Mouse (Mus musculus) lung, postnatal 36 days (tissue): Measurements from ENCODE around the gene Mthfsd.

Experiments
- DNase-seq: peaks from one replicate; pipeline ENCODE4 v3.0.0; 2022; ENCODE audit warnings: mixed read lengths

Mthfsd gene

DNA sequence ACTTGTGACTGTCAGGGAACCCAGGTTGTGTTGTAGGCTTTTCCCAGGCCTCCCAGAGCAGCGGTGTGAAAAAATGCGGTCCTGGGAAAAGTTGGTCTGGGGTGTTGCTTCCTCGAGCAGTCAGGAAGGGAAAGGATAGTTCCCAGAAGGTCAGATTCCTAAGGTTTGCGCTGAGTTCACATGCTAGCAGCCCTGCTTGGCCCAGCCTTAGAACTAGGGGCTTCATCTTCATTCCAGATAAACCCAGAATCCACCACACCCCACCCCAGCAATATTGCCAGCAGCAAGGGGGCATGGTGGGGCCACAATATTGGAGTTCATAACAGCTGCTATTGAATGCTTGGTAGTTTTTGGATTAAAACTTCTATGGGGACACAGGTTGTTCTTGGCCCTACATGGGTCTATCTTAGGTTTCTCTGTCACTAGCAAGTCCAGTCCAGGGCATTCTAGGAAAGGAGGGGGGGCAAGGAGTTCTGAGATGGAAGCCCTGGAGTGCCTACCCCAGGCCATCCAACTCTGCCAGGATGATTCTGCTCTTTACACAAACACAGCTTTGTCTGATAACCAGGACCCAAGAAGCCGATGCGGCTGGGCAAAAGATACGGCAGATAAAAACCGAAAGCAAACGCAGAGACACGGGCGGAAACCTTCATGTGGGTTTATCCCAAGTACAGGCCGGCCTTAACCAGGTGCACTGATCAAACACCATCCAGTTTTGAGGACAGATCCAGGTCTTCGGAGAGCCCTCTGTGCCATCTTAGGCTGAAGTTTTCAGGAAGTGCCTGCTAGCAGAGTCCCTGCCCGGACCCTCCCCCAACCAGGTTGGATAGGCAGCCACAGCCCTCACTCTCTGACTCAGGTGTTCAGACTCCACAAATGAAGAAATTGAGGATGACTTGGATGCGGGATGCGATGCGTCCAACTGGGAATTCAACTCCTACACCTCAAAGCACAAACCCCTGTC, 12.5 kb upstream of the Mthfsd start:
- DNase-seq = no peak

DNA sequence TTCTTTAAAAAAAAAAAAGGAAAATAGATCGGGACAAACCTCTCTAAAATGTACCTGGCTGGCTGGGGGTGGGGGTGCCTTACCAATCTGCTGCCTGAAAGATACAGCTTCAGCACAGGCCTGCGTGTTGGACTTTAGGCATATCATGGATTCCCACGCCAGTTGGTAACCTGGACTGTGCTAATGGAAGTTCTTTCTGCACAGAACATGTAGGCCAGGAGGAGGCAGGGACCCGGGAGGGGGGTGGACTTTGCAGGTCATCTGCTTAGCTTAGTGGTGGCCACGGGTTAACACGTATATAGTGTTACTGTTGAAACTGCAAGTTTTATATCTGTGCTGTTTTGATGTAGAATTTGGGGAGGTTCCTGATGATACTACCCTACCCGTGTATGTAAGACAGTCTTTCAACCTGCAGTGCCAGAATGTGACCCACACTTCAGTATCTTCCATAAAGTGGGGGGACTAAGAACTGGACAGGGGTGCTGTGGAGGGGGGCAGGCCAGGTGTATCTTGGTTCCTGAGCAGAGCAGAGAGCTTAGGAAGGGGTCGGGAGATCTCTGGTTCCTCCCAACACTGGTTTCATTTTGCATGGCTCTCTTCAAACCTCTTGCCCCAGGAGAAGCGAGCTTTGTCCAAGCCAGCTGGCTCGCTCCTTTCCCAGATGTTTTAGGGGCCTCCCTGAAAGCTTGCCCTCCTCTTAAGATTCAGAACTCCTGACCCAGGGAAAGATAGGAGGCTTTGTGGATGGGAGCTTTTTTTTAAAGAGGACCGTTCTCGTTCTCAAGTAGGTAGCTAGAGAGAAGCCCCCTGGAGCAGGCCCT, 11.7 kb upstream of the Mthfsd start:
- DNase-seq = no peak

DNA sequence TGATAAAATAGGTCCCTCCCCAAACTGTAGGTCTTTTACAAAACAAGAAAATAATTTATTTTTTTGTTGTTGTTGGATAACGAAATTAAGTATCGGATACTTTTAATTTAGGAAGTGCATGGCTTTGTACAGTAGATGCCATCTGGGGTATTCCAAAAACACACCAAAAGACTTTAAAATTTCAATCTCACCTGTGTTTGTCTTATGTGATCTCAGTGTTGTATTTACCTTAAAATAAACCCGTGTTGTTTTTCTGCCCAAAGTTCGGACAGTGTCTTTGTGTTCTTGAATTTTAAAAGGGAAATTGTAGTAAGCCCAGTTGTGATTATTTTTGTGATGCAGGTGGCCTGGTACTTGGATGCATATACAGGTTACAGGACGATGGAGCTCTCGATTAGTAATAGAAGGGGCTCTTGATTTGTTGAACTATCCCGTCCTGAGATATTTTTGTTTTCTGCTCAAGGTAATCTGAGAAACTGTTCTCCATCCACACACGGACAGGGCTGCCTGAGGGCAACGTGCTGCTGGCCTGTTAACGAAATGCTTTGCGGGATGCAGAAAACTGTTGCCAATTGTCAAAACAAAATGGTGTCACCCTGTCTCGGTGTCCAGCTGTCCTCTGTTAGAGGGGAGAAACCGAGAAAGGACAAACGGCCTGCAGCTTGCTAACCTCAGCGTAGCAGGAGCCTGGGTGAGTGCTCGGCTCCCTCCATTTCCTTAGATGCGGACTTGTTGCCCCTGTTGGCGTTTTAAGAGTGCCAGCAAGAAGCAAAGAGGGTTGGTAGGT, 10.6 kb upstream of the Mthfsd start:
- no peak for DNase-seq

DNA sequence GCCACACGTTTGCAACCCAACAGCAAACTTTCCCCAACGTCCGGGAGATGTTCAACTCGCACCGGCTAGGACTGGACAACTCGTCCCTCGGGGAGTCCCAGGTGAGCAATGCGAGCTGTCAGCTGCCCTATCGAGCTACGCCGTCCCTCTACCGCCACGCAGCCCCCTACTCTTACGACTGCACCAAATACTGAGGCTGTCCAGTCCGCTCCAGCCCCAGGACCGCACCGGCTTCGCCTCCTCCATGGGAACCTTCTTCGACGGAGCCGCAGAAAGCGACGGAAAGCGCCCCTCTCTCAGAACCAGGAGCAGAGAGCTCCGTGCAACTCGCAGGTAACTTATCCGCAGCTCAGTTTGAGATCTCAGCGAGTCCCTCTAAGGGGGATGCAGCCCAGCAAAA, 9.7 kb upstream of the Mthfsd start:
- no peak for DNase-seq

DNA sequence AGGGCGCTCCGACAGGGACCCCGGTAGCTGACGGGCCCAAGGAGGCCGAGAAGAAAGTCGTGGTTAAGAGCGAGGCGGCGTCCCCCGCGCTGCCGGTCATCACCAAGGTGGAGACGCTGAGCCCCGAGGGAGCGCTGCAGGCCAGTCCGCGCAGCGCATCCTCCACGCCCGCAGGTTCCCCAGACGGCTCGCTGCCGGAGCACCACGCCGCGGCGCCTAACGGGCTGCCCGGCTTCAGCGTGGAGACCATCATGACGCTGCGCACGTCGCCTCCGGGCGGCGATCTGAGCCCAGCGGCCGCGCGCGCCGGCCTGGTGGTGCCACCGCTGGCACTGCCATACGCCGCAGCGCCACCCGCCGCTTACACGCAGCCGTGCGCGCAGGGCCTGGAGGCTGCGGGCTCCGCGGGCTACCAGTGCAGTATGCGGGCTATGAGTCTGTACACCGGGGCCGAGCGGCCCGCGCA, 9.0 kb upstream of the Mthfsd start:
- DNase-seq = no peak

DNA sequence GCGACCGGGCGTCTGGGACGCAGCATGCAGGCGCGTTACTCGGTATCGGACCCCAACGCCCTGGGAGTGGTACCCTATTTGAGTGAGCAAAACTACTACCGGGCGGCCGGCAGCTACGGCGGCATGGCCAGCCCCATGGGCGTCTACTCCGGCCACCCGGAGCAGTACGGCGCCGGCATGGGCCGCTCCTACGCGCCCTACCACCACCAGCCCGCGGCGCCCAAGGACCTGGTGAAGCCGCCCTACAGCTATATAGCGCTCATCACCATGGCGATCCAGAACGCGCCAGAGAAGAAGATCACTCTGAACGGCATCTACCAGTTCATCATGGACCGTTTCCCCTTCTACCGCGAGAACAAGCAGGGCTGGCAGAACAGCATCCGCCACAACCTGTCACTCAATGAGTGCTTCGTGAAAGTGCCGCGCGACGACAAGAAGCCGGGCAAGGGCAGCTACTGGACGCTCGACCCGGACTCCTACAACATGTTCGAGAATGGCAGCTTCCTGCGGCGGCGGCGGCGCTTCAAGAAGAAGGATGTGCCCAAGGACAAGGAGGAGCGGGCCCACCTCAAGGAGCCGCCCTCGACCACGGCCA, 8.5 kb upstream of the Mthfsd start:
- no peak for DNase-seq

DNA sequence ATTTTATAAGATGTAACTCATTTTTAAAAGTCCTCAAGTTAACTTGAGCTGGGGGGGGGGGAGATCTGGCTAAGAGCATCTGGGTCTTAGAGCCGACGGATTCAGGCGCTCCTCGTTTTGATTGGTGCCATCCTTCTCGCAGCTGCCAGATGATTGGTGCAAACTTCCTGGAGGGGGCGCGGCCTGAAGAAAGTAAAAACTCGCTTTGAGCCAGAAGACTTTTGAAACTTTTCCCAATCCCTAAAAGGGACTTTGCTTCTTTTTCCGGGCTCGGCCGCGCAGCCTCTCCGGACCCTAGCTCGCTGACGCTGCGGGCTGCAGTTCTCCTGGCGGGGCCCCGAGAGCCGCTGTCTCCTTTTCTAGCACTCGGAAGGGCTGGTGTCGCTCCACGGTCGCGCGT, 7.8 kb upstream of the Mthfsd start, which contains the start of gene Foxc2:
Gene Foxc2 (plus strand): TSS at position 224 of the 400 bp plus-strand sequence.
- peak; percentile 93 for DNase-seq

DNA sequence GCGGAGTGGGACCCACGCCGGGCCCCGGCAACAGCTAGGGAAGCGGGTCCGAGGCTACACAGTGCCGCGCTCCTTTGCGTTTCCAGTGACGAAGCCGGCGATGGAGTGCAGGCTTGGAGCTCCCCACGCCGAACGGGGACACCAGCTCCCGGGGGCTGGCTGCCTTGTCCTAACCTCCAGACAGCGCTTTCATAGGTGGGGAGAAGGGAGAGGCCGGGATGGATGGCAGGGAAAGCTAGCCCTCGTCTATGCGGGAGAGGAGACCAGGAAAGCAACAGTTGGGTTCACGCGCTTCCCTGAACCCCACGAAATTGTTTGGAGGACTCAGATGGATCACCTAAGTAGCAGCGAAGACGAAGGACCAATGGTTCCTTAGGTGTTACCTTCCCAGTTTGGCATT, 6.9 kb upstream of the Mthfsd start:
- no peak for DNase-seq

DNA sequence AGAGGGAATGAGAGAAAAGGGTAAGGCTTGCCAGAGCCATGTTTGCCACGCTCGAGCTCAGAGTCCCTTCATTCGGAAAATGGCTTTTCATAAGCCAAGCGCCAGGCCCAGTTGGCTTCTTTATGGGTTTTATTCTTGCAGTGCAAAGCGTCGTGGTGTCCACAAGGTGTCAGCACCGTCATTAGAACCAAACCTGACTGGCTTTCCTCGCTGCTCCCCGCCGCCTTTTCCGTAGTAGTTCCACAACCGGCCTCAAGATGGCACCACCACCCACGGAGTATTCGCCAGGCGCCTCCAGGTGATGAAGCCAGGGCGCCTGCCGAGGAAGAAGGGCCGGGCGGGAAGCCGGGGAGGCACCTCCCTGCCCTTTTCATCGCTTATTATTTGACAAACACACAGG, 5.1 kb upstream of the Mthfsd start:
- peak; percentile 97 for DNase-seq

DNA sequence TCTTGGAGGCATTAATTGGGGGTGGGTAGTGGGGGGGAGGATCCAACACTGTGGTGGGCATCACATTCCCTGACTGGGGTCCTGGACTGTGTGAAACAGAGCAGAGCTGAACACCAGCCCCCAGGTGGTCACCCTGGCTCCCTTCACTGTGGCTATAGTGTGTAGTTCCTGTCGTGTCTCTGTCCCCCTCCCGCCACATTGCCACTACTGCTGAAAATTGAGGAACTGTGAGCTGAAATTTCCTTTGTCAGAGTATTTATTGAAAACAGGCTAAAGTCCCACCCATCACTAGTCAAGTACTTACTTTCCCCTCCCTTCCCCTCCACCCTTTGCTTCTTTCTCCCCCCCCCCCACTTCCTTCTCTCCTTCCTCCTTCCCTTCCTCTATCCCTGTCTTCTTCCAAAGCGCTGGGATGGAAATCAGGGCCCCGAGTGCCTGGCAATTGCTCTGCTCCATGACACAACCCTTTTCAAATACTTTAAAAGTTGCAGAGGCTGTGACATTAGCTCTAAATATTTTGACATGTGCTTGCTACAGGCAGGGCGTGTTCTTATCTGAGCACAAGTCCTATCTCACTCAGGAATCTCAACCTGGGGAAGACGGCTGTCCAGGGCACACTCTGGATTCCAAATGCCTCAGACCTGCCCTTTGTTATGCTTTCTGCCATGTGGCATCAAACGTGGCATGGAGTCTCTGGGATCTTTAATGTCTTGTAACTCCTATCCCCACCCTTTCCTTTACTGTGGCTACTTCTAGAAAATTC, 3.1 kb upstream of the Mthfsd start:
- no peak for DNase-seq

DNA sequence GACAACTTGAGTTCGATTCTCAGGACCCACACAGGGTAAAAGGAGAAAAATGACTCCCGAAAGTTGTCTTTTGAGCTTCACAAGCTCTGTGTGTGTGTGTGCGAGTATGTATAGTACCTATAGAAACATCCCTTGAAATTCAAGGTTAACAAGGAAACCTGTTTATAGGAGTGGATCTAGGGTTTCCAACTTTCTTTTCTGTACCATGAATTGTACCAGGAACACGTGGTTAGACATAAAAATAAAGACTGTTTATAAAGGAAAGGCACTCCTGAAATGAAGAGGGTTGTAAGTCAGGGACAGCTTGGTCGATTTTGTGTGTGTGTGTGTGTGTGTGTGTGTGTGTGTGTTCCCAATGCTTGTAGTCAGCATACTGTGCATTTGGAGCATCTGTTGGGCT, 465 bp upstream of the Mthfsd start:
- no peak for DNase-seq

DNA sequence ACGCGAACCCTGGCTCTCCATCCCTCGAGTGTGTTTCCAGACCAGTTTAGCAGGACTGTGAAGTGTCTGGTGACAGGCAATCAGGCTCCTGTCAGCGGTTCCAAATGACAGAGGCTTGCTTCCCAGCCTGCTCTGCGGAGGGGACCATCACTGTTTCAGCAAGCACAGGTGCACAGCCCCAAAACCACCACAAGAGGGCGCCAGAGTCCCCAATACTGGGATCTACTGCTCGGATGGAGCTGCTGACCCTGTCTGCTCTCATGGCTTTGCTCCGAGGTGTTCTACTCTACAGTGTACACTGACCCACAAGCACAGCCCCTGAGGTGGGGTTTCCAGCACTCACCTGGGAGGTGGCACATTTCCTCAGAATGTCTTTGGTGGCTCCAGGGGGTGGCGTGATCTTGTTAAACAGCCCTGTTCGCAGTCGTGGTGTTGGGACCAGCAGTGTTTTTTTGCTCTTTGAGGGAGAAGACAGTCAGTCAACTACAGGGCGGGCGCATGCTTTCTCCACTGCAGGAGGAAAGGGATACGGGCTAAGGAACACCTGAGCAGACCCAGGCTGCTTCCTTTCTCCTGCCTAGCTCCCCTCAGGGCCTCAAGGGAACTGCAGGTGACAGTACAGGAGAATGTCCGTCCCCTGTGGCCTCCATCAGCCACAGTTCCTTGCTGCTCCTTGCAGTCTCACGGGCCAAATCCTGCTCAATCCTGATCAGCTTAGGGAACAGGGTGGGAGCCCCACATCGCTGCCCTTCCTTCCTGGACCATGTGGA, 4.0 kb downstream of the Mthfsd start:
- peak; percentile 82 for DNase-seq

DNA sequence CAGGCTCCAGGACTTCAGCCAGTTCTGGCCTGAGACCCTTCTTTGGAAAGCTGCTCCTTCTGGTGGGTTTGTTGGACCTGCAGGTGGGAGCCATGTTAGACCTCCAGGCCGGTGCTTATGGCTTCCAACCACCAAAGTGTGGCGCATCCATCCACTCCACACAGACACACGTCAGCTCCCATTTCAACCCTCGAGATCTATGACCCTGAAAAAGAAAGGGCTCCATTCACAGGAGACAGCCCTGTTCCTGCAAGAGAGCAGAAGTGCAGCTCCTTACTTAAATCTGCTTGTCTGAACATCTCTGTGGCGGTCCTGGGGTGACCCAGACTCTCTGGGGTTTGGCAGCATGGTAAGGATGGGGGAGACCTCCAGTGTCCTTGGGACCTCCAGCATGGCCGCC, 14.7 kb downstream of the Mthfsd start:
- no peak for DNase-seq

DNA sequence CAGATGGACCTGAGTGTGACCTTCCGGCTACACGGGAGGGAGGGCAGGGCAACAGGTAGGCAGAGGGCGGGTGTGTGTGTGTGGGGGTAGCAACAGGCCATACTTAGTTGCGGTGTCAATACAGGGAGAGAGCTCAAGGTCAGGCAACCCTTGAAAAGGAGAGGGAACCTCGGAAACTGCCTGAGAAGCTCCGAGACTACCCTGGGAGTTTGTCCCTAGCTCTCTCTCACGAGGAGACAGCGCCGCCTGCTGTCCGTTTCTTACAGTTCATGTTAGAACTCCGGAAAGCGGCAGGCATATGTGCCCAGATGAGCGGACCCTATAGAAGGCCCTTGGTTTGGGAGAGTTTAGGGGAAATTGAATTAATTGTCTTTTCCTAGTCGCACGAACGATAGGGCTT, 15.6 kb downstream of the Mthfsd start:
- DNase-seq = peak; percentile 92

DNA sequence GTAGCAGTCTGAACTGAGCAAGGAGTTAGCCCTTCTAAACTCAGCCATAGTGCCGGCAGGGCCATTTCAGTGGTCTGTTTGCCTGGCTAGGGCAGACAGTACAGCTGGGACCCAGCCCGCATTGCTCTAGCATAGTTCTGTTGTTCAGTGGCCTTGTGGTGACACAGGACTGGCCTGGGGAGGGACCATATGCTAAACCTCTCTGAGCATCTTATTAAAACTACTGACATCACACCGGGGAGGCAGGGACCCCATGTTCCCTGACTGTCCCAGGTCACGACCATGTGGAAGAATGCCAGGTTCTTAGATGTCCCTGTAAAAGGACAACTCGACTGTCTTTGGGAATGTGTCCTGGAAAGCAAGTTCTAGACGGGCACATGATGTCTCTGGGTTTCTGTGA, 16.1 kb downstream of the Mthfsd start:
- DNase-seq = peak; percentile 72

DNA sequence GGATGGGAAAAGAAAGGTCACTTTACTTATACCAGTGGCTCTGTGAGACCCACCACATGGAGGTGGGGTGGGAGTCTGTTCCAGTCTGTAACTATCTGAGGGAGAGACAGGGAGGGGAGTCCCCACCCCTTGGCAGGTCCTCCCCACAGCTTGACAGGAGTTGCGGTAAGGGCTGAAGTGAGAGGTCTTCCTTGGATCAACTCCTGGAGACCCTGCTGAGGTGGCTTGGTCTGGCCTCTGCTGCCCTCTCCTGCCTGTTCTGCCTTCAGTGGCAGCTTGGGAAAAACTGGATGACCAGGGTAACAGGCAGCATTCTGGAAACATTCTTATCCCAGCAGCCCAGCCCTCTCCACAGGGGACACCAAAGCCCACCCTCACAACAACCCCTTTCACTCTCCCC, 17.5 kb downstream of the Mthfsd start:
- no peak for DNase-seq

DNA sequence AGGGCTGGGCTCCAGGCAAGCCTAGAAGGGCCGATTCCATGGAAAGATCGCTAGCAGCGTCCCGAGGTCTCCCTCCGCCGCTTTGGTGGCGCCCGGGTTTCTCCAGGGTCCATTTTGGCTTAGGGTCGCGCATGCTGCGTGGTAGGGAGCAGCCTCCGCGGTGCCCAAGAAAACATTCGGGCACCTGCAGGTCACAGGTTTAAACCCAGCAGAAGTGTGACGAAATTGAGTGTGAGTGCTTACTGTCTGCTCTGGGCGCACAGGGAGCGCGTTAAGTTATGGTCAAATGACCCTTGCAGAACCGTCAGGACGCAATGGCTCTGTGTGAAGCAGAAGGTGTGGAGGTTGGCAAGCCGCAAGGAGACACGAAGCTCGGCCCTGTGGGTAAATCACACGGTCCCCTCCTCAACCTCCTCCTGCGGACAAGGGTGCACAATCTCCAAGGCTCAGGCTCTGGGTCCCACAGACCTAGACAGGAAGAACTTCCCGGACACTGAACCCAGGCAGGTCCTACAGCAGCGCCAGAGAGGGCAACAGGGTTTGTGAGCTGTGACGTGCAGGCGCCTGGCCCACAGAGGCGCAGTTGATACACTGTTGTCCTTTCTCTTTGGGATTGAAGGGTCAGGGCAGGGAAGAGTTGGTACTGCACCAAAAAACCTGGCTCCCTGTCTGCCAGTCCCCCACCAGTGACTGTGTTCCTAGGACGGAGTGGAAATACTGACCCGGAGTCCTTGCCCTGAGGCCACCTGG, 18.4 kb downstream of the Mthfsd start:
- no peak for DNase-seq

DNA sequence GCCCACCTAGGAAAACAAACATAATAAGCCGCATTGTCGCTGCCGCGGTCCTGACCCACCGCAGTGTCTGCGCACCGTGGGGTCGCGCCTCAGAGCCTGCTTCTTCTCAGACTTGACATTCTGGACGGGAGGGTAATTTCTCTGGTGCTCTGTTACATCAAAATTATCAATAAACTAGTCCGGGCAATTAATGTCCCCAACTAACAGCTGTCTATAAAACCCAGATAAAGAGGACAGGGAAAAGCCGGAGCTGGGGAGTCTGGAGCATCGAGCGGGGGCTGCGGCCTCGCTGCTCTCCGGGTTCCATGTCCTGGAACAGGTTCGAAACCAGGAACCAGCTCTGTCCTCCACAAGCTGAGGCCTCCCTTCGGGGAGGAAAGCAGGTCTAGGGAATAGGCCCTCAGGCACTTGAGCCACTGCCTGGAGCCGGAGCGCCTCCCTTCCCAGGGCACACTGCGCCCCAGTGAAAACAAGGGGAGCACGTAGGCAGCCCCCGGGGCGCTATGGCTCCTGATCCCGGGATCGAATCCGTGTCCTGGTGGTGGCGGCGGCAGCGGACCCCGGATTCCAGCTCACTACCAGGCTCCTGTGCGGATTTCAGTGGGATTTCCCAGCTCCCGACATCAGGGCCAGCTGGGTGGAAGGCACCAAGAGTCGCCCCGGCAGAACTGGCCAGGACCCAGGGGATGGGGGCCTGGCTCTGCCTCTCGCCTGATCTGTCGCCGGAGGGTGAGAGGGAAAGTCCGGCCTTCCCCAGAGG, 19.1 kb downstream of the Mthfsd start:
- no peak for DNase-seq

DNA sequence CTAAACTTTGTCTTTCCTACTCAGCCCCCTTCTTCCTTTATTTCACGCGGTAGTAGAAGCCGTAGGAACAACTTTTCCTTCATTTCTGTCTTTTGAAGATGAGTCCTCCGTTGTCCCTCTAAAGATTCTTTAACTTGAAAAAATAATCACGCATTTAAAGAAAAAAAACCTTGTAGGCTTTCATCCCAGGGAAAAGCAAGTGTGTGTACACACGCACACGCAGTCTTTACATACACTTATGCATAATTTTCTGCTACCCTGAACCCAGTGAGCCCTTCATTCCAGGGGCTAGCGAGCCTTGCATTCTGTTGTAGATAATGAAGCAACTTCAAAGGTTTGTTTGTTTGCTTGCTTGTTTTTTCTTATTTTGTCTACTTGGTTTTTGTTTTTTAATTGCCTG, 19.9 kb downstream of the Mthfsd start:
- DNase-seq = no peak
